13 mouse cellular contexts compared by ENCODE assay signal in genomic region chr5:37066703-37067568, GRCm38 (mm10). TPM values are rescaled to one million over a fixed set of nuclear protein-coding genes. Genes with fewer than 3 reads are reported as not detected.
DNase-seq lines count a peak whose midpoint lies in the region; ATAC-seq lines count a peak whose summit lies in the region.
"Had no signal": no experiment of that assay in that cellular context is flagged by ENCODE, and none has a peak within 500 bp of the region (broad histone marks: within the 10 kb centered on the region; RNA-seq: fewer than 3 reads in every experiment).

No protein-coding gene starts in this region.

- peak; percentile 1; the same call in 1 of the 2 replicates for ATAC-seq in frontal cortex, adult (ENCODE audit: low TSS enrichment)
- ATAC-seq in granulocyte monocyte progenitor cell, adult 5-6 weeks (replicated peaks; ENCODE audit: poor library complexity, severe bottlenecking): peak; percentile 98
- no peak for ATAC-seq in cerebellum, adult (ENCODE audit: insufficient number of reproducible peaks, low FRiP score, low TSS enrichment)

- DNase-seq in frontal cortex, postnatal 36 days (ENCODE audit: low spot score in 2 of 2): no peak
- DNase-seq in 416B (ENCODE audit: low read depth): peak; percentile 97
- DNase-seq in skeletal muscle tissue, adult 2 months (ENCODE audit: low read depth, low spot score): peak; percentile 4
- DNase-seq in retina, embryonic 14.5 days (ENCODE audit: low spot score): no peak
- no peak for DNase-seq in urinary bladder, adult 18-20 months (ENCODE audit: low spot score in 2 of 2)
- DNase-seq: adrenal gland, postnatal 25 days; cerebellum, adult 18-20 months; embryo, embryonic 11 days; lung, postnatal 10 days had no signal

RNA-seq across cellular contexts. Expression of gene Gm1043, which starts 18.2 kb away (rescaled TPM):
- not detected in 2 replicates for total RNA-seq in granulocyte monocyte progenitor cell, adult 5-6 weeks (2014; fragmentation: Nextera tagmentation)
- not detected in 2 replicates for total RNA-seq in granulocyte monocyte progenitor cell, adult 5-6 weeks (2017)
- total RNA-seq: gastrocnemius, adult 18-20 months had no signal

Comparison
In these comparisons a context has a peak if more than half of its experiments do, and no peak if none do; other contexts are left out.
1. DNase-seq: peak in 416B (single experiment) and skeletal muscle tissue, adult 2 months (single experiment); none in frontal cortex, postnatal 36 days (0 of 2), retina, embryonic 14.5 days (single experiment) and urinary bladder, adult 18-20 months (0 of 2).